Mouse (Mus musculus) kidney, adult 2 months (tissue): ENCODE results near the gene Prr13.

Experiments used
- CTCF ChIP-seq: fragments of 200-500 bp; conservative IDR thresholded peaks from 2 replicates; pipeline ENCODE4 v1.5.1; 2011; ENCODE audit warnings: low read depth, mild to moderate bottlenecking, control low read depth, low read length, moderate library complexity, mixed read lengths; ENCODE audit not compliant: insufficient read depth, insufficient read length
- POLR2A ChIP-seq: fragments of 200-500 bp; IDR thresholded peaks from one replicate; pipeline ENCODE4 v1.6.1; 2011; ENCODE audit warnings: low read depth, low read length, control low read depth

GRCm38 (mm10) chr15:102461430-102462075, 2.7 kb downstream of the Prr13 start:
- TF ChIP-seq CTCF (no peak), POLR2A (no peak)
